Mouse (Mus musculus): ENCODE measurements around the gene Anapc4.

DNA sequence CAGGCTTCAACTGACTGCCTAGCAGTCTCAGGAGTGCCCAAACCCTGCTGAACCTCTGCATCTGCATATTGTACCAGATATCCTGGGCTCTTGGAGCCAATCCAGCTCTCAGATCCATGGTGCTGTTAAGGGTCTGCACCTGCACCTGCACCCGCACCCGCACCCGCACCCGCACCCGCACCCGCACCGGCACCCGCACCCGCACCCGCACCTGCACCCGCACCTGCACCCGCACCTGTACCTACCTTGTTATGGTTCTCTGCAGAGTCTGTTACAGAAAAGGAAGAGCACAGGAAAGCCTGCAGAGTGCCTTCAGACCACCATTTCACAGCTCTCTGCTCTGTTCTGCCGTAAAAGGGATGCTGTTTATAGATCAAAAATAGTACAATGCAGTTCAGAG, 38.2 kb downstream of the Anapc4 start:
- TF ChIP-seq CTCF (conservative IDR thresholded peaks at IDR 0.05; ENCODE audit: insufficient read depth, insufficient read length, low read depth, low read length) (no peak), POLR2A (IDR thresholded peaks at IDR 0.05; ENCODE audit: low read depth, low read length) (no peak)
